Mouse (Mus musculus) hindbrain, embryonic 13.5 days (tissue): ENCODE measurements around the gene Bbs12. TPM values are rescaled to one million over a fixed set of nuclear protein-coding genes. Genes with fewer than 3 reads are reported as not detected.

ENCODE experiments used
- ATAC-seq: fragments of 200-750 bp; cut with Nextera tagmentation; 2 replicates; pipeline ENCODE4 v1.8.0; 2017; ENCODE audit warnings: moderate TSS enrichment; ENCODE audit not compliant: low FRiP score
- H3K27ac ChIP-seq: fragments of 300-500 bp; sonication (generic); 2 replicates; pipeline ENCODE4 v1.5.1; 2015; ENCODE audit warnings: inconsistent platforms, mild to moderate bottlenecking, moderate library complexity
- H3K27me3 ChIP-seq: fragments of 300-500 bp; sonication (generic); 2 replicates; pipeline ENCODE4 v1.6.1; 2015; ENCODE audit warnings: mild to moderate bottlenecking, inconsistent platforms
- H3K36me3 ChIP-seq: fragments of 300-500 bp; sonication (generic); 2 replicates; pipeline ENCODE4 v1.6.1; 2015; ENCODE audit warnings: mild to moderate bottlenecking, inconsistent platforms
- H3K4me1 ChIP-seq: fragments of 300-500 bp; sonication (generic); replicated peaks from 2 replicates; pipeline ENCODE4 v1.6.1; 2015; ENCODE audit warnings: inconsistent platforms
- H3K4me2 ChIP-seq: fragments of 300-500 bp; sonication (generic); 2 replicates; pipeline ENCODE4 v1.6.1; 2015; ENCODE audit warnings: inconsistent platforms, mild to moderate bottlenecking, moderate library complexity
- H3K4me3 ChIP-seq: fragments of 300-500 bp; sonication (generic); 2 replicates; pipeline ENCODE4 v1.5.1; 2015; ENCODE audit warnings: mild to moderate bottlenecking, inconsistent platforms
- H3K9ac ChIP-seq: fragments of 300-500 bp; sonication (generic); 2 replicates; pipeline ENCODE4 v1.6.1; 2015; ENCODE audit warnings: mild to moderate bottlenecking, inconsistent platforms
- H3K9me3 ChIP-seq: fragments of 300-500 bp; sonication (generic); 2 replicates; pipeline ENCODE4 v1.6.1; 2016; ENCODE audit warnings: inconsistent platforms
- WGBS: fragments of 180-500 bp; shearing (Covaris S2); methylation state at CpG from one replicate; pipeline ENCODE4 v1.1.7; 2015; 5-methylcytosine and 5-hydroxymethylcytosine counted together
- polyA plus RNA-seq: library from polyadenylated mRNA; unstranded; fragments of >200 nt; fragmentation: Nextera tagmentation; extraction: Ambion mirVana; gene quantifications from 2 replicates; pipeline ENCODE4 v1.2.1, GENCODE M21; 2015

The Bbs12 gene
- 5.3 and 5.4 TPM in 2 replicates for polyA plus RNA-seq

- H3K9me3 ChIP-seq: no peaks in the 10 kb centered on the region
- peak within 1 kb of the TSS; percentile 79 for H3K27ac ChIP-seq
- ATAC-seq: peak; percentile 100
- peak within 1 kb of the TSS; percentile 75 for H3K4me3 ChIP-seq
- no peaks in the 10 kb centered on the region for H3K27me3 ChIP-seq
- peak within 1 kb of the TSS; percentile 68 for H3K4me2 ChIP-seq
- H3K9ac ChIP-seq: peak within 1 kb of the TSS; percentile 87
- WGBS: under 1% methylated on average over 54 of the region's 54 CpGs
- no peaks in the 10 kb centered on the region for H3K36me3 ChIP-seq
- H3K4me1 ChIP-seq: peaks cover 13% of the 10 kb centered on the region
Observed at GRCm38 (mm10) chr3:37312370-37312941, at the start of gene Bbs12, which contains the start of gene Cetn4. Gene Bbs12, plus strand, starts transcription at chr3:37312554. Gene Cetn4, minus strand, starts transcription at chr3:37312708.

DNA sequence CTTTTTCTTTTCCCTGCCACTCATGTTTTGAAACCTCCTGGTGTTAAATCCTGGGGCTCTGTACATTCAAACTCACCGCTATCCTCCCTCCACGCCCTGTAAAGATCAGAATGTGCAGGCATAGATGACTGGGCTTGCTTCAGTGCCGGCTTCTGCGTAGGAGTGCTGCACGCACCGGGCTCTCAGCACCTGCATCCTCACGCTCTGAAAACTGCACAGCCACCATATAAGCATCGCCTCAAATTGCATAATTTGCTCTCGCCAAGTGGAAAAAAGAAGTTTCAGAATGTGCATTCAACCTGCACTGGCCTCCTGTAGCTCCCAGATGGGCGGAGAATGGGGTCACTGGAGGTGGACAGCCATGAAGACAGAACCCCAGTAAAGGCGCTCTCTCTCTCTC lies 44.0 kb upstream of the Bbs12 start:
- WGBS: 85% methylated on average over 11 of the region's 11 CpGs
- Histone ChIP-seq H3K9ac (no peak overlapping the region), H3K27me3 (no peaks in the 10 kb centered on the region), H3K4me2 (no peak overlapping the region), H3K36me3 (no peaks in the 10 kb centered on the region), H3K27ac (no peak overlapping the region), H3K4me3 (no peak overlapping the region), H3K4me1 (no peaks in the 10 kb centered on the region), H3K9me3 (no peaks in the 10 kb centered on the region)
- ATAC-seq: no peak

DNA sequence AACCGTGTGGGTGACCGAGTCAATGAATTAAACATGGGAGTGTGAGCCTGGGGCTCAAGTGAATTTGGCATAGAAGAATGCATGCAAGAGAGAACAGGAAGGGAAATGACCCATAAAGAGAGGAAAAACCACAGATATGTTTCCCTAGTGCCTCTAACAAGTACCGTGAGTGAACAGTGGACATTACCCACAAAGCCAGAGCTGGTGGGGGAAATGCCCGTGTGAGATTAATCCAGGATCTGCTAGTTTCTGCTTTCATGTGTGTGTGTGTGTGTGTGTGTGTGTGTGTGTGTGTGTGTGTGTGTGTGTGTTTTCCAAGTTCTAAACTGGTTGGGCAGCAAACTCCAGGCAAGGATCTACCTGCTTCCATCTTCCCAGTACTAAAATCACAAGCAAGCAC lies 42.4 kb upstream of the Bbs12 start:
- Histone ChIP-seq H3K27ac (no peak overlapping the region), H3K9me3 (no peaks in the 10 kb centered on the region), H3K9ac (no peak overlapping the region), H3K27me3 (no peaks in the 10 kb centered on the region), H3K36me3 (no peaks in the 10 kb centered on the region), H3K4me2 (no peak overlapping the region), H3K4me3 (no peak overlapping the region), H3K4me1 (no peaks in the 10 kb centered on the region)
- ATAC-seq: no peak
- 90% methylated on average over 4 of the region's 4 CpGs for WGBS

- no peaks in the 10 kb centered on the region for H3K36me3 ChIP-seq
- WGBS: 16% methylated on average over 1 of the region's 1 CpGs
- ATAC-seq: no peak
Observed at GRCm38 (mm10) chr3:37271209-37271608, 41.1 kb upstream of the Bbs12 start.

GRCm38 (mm10) chr3:37273092-37273491 lies 39.3 kb upstream of the Bbs12 start:
- H3K4me3 ChIP-seq: no peak overlapping the region
- no peaks in the 10 kb centered on the region for H3K36me3 ChIP-seq
- H3K9ac ChIP-seq: no peak overlapping the region
- 86% methylated on average over 7 of the region's 7 CpGs for WGBS
- no peaks in the 10 kb centered on the region for H3K9me3 ChIP-seq
- H3K27me3 ChIP-seq: no peaks in the 10 kb centered on the region
- H3K4me2 ChIP-seq: no peak overlapping the region
- no peaks in the 10 kb centered on the region for H3K4me1 ChIP-seq
- no peak overlapping the region for H3K27ac ChIP-seq
- ATAC-seq: no peak

More at GRCm38 (mm10) chr3:37271209-37271608, 41.1 kb upstream of the Bbs12 start:
- no peak overlapping the region for H3K4me2 ChIP-seq
- H3K9ac ChIP-seq: no peak overlapping the region
- no peaks in the 10 kb centered on the region for H3K27me3 ChIP-seq
- H3K4me3 ChIP-seq: no peak overlapping the region
- H3K27ac ChIP-seq: no peak overlapping the region
- H3K4me1 ChIP-seq: no peaks in the 10 kb centered on the region
- no peaks in the 10 kb centered on the region for H3K9me3 ChIP-seq

DNA sequence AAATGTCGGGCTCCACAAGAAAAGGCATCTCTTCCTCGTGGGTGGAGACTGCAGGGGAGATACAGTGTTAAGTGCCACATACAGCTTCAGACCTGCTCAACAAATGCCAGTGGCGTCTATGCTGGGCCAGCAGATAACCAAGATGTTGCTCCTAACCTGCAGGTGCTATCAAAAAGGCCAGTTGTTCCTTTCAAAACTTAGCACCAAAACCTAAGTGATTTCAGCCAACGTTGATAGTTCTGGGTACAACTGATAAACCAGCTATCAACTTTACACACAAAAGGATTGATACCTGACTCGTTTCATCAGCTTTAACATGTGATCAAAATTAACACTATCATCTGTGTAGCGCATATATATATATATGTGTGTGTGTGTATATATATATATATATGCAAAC lies 37.7 kb upstream of the Bbs12 start:
- Histone ChIP-seq H3K27me3 (no peaks in the 10 kb centered on the region), H3K27ac (no peak overlapping the region), H3K4me2 (no peak overlapping the region), H3K9ac (no peak overlapping the region), H3K36me3 (no peaks in the 10 kb centered on the region), H3K4me1 (no peaks in the 10 kb centered on the region), H3K9me3 (no peaks in the 10 kb centered on the region), H3K4me3 (no peak overlapping the region)
- WGBS: 84% methylated on average over 6 of the region's 6 CpGs
- no peak for ATAC-seq

DNA sequence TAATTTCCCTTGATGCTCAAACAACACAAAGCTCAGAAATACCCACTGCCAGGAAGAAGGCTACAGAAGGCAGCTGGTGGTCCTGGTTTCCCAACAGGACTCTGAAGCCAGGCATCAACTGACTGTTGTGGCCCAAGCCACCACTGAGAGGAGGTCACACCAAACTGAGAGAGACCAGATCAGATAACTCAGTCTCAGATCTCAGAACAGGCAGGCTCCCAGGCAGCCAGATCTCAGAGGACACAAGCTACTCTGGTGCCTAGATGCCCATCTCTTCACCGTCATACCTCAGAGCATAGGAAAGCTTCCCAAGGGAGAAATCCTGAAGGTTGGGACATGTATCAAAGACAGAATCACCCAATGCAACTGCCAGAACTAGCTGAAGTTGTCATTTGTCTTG lies 32.1 kb upstream of the Bbs12 start:
- no peak overlapping the region for H3K4me2 ChIP-seq
- no peak overlapping the region for H3K4me3 ChIP-seq
- no peak overlapping the region for H3K27ac ChIP-seq
- no peaks in the 10 kb centered on the region for H3K27me3 ChIP-seq
- H3K36me3 ChIP-seq: no peaks in the 10 kb centered on the region
- no peaks in the 10 kb centered on the region; the same call in 1 of the 2 replicates for H3K4me1 ChIP-seq
- ATAC-seq: no peak
- no peak overlapping the region for H3K9ac ChIP-seq
- 73% methylated on average over 1 of the region's 1 CpGs for WGBS
- H3K9me3 ChIP-seq: no peaks in the 10 kb centered on the region

- 88% methylated on average over 8 of the region's 8 CpGs for WGBS
- Histone ChIP-seq H3K4me2 (no peak overlapping the region), H3K27me3 (no peaks in the 10 kb centered on the region), H3K4me3 (no peak overlapping the region), H3K36me3 (no peaks in the 10 kb centered on the region), H3K4me1 (no peaks in the 10 kb centered on the region; the same call in 1 of the 2 replicates), H3K9me3 (no peaks in the 10 kb centered on the region), H3K27ac (no peak overlapping the region), H3K9ac (no peak overlapping the region)
- no peak for ATAC-seq
Observed at GRCm38 (mm10) chr3:37280871-37281270, 31.5 kb upstream of the Bbs12 start.

DNA sequence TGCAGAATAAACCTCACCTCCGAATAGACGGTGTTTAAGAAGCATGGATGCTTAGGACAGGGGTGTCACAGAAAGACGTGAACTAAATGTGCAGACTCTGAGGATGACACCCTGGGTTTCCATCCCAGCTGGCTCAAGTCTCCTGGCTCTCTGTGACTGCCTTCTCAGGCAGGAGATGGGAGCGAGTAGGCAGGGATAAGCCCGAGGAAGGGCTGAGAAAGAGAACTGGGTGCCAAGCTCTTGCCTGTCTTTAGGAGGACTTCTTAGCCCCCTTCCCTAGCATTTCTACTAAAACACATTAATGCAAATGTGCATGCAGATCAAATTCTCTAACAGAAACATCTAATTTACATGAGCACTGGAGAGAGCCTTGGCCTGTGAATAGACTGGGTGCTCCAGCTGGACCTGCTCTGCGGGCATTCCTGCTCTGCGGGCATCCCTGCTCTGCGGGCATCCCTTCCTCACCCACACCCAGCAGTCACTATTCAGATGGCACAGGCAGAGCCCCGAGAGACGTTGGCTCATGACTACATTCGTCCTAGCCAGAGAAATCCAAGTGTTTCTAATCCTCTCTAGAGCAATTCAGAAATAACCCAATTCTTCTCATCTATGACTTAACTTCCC lies 29.9 kb upstream of the Bbs12 start:
- Histone ChIP-seq H3K27ac (no peak overlapping the region), H3K9me3 (no peaks in the 10 kb centered on the region), H3K27me3 (no peaks in the 10 kb centered on the region), H3K4me2 (no peak overlapping the region), H3K9ac (no peak overlapping the region), H3K4me3 (no peak overlapping the region), H3K36me3 (no peaks in the 10 kb centered on the region), H3K4me1 (no peaks in the 10 kb centered on the region; the same call in 1 of the 2 replicates)
- WGBS: 82% methylated on average over 11 of the region's 11 CpGs
- no peak for ATAC-seq

DNA sequence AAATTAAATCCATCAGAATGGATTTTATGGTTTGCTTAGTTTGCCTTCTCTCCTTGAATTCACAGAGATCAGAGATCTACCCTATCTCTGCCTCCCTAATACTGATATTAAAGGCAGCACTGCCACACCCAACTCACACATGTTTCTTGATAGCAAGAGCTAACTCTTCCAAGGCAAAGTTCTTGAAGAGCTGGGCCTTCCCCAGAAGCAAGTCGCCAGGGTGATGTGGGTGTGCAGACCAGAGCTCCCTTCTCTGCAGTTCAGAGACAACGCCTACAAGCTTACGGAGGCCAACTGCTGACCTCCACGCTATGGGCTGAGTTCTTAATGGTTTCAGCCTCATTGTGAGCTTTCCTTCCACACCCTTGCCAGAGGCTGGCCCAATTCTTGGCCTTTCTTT lies 29.1 kb upstream of the Bbs12 start:
- Histone ChIP-seq H3K9ac (no peak overlapping the region), H3K9me3 (no peaks in the 10 kb centered on the region), H3K4me2 (no peak overlapping the region), H3K36me3 (no peaks in the 10 kb centered on the region), H3K4me1 (no peaks in the 10 kb centered on the region; the same call in 1 of the 2 replicates), H3K4me3 (no peak overlapping the region), H3K27me3 (no peaks in the 10 kb centered on the region), H3K27ac (no peak overlapping the region)
- WGBS: 89% methylated on average over 4 of the region's 4 CpGs
- no peak for ATAC-seq

GRCm38 (mm10) chr3:37289237-37289636 lies 23.1 kb upstream of the Bbs12 start:
- Histone ChIP-seq H3K36me3 (no peaks in the 10 kb centered on the region), H3K9ac (no peak overlapping the region)
- WGBS: 94% methylated on average over 2 of the region's 2 CpGs

GRCm38 (mm10) chr3:37290881-37291541 lies 21.3 kb upstream of the Bbs12 start:
- WGBS: 66% methylated on average over 7 of the region's 7 CpGs
- peak; percentile 71 for ATAC-seq
- no peaks in the 10 kb centered on the region for H3K27me3 ChIP-seq

More at GRCm38 (mm10) chr3:37289237-37289636, 23.1 kb upstream of the Bbs12 start:
- no peaks in the 10 kb centered on the region for H3K9me3 ChIP-seq
- no peak overlapping the region for H3K4me3 ChIP-seq
- ATAC-seq: no peak
- H3K4me2 ChIP-seq: no peak overlapping the region
- peaks cover 5% of the 10 kb centered on the region for H3K4me1 ChIP-seq
- H3K27me3 ChIP-seq: no peaks in the 10 kb centered on the region
- no peak overlapping the region for H3K27ac ChIP-seq

More at GRCm38 (mm10) chr3:37290881-37291541, 21.3 kb upstream of the Bbs12 start:
- Histone ChIP-seq H3K27ac (no peak overlapping the region), H3K4me3 (no peak overlapping the region), H3K4me2 (no peak overlapping the region), H3K9me3 (no peaks in the 10 kb centered on the region), H3K4me1 (peaks cover 5% of the 10 kb centered on the region), H3K36me3 (no peaks in the 10 kb centered on the region), H3K9ac (no peak overlapping the region)
